Mouse (Mus musculus): Measurements from ENCODE around the gene Ocrl.
A peak's percentile ranks its signal among the peaks of the same experiment; 100 is the strongest.

The Ocrl gene

DNA sequence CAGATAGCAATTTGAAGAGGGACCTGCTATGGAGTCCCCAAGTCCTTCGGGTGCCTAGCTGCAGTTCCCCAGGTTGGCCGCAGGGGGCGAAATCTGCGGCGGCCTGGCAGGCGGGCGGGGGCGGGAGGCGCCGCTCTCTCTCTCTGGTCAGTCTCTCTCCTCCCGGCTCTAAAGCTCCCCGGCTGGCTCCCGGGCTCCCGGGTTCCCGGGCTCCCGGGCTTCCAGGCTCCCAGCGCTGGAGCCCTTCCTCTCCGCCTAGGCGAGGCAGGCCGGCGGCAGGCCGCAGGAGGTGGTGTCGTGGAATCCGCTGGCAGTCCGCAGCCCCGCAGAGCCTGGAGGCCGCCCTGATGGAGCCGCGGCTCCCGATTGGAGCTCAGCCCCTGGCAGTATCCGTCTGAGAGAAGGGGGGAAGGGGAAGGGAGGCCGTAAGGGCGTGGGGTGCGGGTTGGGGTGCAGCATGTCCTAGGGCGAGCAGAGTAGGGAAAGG is at the start of gene Ocrl:
Gene Ocrl (plus strand): TSS at position 82 of the 487 bp plus-strand sequence.
- DNase-seq (ENCODE audit: low spot score in 2 of 2): peak; percentile 33 to 46

DNA sequence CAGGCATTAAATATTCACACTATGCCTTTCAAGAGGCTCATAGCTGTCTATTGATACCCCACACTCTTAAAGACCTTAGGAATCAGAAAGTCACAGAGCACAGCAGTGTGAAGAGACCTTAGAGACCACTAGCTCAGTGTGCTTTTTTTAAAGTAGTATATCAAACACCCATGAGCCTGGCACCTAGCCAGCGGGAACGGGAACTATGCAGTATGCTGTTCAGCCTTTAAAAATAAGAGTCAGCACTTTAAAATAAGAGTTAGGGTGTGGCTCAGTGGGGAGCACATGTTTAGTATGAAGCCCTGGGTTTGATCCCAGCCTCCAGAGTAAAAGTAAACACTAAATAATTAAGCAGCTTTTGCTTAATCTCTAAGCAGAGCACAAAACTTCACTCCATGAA is 32.1 kb upstream of the Ocrl start:
- DNase-seq (ENCODE audit: low spot score in 2 of 2): peak in 1 of 2 experiments; percentile 4

DNA sequence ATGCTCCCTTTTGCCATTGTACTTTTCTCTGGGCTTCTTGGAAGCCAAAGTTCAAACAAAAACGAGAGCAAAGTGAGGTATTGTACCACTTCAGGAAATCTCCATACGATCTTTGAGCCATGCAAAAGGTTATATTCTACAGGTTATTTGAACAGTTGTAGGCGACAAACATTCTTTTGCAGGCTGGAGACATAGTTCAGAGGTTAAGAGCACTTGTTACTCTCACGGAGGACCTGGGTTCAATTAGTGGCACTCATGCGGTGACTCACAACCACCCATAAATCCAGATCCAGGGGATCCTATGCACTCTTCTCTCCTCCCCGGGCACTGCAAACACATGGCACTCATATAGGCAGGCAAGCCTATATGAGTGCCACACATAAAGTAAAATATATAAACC is 29.4 kb upstream of the Ocrl start:
- no peak for DNase-seq (ENCODE audit: low spot score in 2 of 2)

DNA sequence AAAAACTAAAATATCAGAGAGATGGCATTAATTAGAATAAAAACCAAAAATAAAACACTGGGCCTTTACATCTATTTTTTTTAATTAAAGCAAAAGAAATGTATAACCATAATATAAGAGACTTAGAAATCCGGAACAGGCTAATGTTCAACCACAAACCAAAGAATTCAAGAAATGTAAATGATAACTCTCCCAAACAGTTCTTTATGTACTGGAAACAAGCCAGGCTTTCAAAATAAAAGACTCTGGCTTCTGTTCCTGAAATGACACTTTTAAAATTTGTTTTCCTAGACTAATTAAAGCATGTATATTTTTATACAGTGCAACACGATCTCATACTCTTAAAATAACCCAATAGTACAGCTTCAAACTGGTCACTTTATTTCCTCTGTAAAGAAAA is 24.8 kb upstream of the Ocrl start:
- DNase-seq (ENCODE audit: low spot score in 2 of 2): no peak

DNA sequence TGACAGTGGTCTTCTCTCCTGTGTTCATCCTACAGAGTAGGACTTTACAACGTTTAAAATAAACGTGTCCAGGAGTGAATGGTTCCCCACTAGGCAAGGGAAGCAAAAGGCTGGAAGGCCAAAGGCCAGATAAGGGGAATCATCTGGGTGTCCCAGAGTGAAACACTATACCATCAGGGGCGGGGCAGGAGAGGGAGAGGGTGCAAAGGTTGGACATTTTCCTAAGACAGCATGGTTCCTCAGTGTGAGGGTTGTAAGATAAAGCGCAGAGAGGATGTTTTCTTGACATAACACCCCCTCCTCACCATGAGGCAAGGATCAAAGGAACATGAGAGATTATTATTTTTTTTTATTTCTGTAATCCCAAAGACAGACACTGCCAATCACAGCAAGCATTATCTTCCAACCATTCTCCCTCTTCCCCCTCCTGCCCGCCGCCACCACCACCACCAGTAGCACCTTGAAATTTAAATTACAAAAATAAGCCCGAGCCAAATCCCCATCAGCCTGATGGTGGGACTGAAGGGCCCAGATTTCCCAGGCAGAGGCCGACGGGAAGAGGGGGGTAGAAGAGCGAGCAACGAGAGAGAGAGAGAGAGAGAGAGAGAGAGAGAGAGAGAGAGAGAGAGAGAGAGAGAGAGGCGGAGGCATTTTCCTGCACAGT is 20.8 kb upstream of the Ocrl start:
- DNase-seq (ENCODE audit: low spot score in 2 of 2): no peak

DNA sequence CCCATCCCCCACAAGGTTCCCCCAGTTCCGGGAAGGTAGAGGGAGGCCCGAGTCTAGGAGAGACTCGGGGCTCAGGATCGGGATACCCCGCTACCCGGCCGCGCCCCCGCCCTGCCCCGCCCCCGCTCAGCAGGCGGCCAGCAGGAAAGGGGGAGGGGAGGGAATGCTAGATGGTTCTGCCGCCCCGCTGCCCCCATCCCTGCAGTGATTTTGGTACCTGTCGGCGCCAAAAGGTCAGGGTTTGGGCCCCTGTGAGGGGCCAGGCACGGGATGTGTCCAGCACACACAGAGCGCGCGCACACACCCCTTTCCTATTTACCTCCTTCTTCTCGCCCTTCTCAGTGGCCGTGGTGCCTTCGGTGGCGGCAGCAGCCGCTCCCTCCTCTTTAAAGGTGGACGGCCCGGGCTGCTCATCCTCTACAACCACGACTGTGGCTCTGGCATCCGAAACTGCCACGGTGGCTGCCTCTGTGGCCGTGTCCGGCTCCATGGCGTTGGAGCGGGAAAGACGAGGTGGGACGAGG is 20.2 kb upstream of the Ocrl start:
- no peak for DNase-seq (ENCODE audit: low spot score in 2 of 2)

DNA sequence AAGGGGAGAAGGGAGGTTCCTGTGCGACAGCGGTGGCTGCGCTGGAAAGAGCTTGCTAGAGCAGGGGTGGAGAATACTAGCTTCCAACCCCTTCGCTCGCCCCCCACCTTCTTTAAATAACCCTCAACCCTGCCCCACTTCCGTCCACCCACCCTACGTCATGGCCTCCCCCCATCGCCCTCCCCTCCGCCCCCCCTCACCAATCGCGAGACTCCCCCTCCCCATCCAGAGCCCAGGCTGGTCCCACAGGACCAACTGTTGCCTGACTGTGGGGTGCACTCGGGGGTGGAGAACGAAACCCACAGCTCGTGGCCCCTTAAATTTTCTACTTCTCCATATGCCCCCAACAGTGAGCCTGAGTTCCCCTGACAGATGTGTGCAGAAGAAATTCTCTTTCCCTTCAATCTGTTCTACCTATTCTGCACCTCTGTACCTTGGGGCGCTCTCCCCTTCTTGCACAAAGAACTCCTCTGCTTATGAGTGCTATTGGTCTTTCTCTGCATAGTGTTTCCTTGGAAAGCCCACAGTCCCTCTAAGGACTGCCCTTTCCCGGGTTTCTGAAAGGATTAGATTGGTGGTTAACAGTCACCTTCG is 19.7 kb upstream of the Ocrl start, which contains the start of gene Smarca1:
Gene Smarca1 (minus strand): TSS at position 544 of the 594 bp plus-strand sequence.
- peak in 1 of 2 experiments; percentile 8 for DNase-seq (ENCODE audit: low spot score in 2 of 2)

DNA sequence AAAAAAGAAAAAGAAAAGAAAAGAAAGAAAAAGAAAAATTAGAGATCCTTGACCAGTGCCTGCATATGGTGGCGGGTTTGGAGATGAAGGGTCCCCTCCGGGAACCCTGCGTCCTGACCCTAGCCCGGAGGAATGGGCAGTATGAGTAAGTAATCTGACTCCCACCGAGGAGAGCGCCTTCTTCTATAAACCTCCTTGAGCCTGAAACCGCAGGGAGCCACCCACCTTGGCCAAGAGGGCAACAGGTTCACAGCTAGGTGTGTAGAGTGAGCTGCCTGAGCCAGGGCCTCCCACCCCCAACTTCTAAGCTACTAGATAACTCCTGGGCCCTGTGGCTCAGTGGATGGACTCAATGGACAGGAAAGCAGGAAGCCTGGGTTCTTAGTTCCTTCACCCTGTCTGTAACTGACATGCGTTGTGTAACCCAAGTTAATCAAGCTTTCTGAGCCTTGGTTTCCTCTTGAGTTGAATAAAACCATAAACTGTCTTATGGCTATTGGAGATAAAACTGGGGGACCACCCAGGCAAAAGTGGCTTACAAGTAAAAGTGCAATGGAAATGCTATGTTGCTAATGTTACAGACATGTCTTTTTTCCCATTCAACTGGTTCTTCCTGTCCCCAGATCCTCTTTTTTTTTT is 836 bp downstream of the Ocrl start:
- no peak for DNase-seq (ENCODE audit: low spot score in 2 of 2)

DNA sequence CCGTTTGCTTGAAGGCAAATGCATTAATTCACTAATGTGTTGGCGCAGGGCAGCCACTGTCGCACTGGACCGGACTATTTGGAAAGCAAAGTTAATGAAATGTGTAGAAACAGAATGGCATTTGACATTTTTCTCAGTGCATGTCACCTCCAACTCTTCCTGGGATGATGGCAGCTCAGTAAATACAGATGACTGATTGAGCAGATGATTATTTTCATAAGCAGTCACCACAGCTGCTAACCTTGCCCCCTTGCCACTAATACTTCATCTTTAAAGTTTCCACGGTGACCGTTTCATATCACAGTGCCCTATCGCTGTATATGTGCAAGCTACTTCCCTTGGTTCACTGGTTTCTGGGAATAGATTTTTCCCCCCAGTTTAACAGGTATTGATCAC is 1.4 kb downstream of the Ocrl start:
- no peak for DNase-seq (ENCODE audit: low spot score in 2 of 2)

DNA sequence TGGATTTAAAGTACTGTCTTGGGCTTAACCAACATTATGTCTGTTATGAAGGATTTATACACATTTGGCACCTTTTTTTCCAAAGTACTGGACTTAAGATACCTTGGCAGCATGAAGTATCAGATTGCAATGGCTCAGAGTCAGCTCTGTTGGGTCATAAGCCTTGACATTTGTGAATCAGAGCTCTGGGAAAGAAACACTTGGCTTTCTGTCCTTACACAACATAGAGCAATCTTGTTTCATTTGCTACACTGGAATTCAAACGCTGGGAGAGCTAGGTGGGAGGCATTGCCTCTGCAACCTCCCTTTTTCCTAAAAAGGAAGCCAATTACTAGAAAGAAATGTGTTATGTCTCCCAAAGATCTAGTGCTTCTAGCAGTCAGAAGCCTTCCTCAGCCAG is 4.6 kb downstream of the Ocrl start:
- no peak for DNase-seq (ENCODE audit: low spot score in 2 of 2)

DNA sequence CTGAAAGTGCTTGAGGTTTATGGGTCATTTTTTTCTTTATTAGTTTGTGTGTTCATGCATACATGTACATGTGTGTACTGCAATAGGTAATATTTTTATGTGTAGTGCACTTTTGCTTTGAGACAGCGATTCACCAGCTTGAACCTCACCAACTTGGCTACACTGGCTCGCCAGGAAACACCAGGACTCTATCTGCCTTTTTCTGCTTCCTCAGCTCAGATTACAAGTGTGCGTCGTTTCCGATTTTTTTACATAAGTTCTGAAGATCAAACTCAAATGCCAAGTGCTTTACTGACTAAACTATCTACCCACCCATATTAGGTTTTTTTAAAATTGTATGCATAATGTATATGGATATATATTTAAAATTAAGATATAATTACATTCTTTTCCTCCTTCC is 8.4 kb downstream of the Ocrl start:
- DNase-seq (ENCODE audit: low spot score in 2 of 2): no peak

DNA sequence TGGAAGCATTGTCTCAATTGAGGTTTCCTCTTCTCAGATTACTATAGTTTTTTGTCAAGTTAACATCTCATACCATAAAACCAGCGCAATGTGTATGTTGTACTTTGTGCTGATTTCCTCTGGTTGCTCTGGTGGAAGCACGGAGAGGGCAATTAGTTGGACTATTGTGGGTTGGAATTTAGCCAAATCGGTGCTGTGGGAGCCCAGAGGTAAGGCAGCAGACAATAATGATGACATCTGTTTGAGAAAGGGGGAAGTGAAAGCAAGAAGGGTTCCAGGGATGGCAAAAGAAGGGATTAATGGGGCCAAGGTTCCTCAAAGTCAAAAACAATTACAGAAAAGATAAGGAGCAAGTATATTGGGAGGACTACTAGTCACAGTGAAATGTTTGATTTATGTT is 15.8 kb downstream of the Ocrl start:
- no peak for DNase-seq (ENCODE audit: low spot score in 2 of 2)

DNA sequence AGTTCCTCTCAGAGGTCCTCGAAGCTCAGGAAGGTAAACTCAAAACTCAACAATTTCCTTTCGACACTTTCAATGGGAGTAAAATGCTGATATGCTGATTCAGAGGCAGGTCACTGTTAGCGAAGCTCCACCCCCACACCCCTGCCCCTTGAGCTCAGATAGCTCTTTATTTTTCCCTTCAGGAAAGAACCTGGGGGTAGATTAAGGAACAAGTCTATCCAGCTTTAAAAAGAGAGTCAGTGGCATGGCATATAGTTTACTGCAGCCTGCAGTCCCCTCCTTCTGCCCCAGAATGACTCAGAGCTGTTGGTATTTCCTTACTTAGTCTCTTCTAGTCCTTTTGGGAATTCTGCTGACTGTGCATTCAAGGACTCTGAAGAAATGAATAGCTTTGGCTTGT is 18.3 kb downstream of the Ocrl start:
- no peak for DNase-seq (ENCODE audit: low spot score in 2 of 2)

DNA sequence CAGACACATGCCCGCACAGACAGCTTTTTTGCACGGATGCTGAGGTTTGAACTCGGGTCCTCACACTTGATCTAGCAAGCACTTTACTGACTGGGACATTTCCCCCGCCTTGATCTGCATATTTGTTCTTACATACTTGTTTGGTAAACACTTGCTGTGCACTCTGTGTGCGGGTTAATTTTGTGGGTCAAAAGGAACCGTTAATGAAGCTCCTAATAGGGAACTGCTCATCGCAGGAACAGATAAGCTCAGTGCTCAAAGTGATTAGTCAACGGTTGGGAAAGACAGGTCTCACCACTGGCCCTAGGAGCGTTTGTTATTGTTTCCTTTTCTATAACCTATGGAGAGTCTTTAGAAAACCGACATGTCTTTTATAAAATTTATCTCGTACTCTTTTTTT is 22.2 kb downstream of the Ocrl start:
- no peak for DNase-seq (ENCODE audit: low spot score in 2 of 2)

DNA sequence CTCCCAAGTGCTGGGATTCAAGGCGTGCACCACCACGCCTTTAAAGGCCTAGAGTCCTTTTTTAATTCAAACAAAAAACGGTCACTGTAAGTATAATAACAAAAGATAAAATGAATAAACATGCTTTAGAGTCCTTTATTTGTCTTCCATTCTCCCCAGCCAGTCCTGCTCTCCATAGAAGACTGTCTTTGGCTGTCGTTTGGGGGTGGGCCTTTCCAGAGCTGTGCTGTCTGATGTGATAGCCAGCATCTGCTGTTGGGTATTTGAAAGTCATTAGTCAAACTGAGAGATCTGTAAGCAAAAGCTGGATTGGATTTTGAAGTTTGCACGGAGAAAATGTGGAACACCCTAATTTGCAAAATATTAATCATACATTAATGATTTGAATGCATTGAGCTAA is 24.7 kb downstream of the Ocrl start:
- DNase-seq (ENCODE audit: low spot score in 2 of 2): no peak

DNA sequence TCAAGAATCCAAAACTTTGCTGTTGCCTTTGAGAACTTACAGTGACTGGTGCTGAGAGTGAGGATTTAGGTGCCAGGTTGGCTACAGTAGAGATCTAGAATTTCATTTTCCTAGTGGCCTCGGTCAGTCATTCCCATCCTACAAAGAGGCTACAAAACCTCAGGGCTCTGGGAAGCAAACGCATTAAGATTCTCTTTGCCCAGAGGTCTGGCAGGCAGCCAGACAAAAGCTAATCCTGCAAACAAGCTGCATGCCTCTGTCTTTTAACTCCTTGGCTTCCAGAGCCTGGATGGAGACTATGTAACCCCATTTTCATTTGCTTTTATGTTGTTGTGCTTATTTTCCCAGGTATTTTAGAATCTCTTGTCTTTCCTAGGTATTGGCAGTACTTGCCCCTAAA is 25.6 kb downstream of the Ocrl start:
- no peak for DNase-seq (ENCODE audit: low spot score in 2 of 2)

DNA sequence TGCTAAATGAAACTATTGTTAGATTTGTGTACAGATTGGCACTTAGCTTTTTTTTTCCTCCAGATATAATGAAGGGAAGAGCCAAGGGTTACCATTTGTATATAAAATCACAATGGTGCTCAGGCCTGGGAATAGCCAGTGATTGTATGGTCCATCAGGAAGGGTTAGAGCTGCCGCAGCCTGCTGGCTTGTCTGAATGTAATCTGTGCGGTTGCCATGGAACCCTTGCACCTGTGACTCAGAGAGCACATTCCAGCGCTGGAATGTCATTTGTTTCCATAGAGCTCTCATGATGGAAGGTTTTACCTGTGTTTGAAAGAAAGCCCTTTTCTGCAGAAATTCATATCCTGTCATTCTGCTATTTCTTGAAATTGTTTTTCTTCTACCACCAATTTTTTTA is 37.5 kb downstream of the Ocrl start:
- no peak for DNase-seq (ENCODE audit: low spot score in 2 of 2)

DNA sequence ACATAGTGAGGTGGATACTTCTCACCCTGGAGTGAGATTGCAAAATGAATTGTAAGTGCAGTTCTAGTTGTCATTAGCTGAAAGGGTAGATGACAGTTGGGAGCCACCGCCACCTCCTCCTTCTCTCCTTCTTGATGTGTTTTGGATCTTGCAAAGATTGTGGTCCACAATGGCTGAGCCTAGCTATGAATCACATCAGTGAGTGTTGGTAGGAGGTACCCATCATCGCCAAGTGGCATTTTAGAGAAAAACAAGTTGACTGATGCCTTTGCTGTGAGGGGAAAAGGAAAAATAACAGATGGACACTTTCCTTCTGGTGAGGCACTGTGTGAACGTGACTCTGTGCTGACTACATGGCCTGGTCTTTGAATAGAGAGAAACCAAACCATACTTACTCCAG is 50.4 kb downstream of the Ocrl start:
- no peak for DNase-seq (ENCODE audit: low spot score in 2 of 2)

DNA sequence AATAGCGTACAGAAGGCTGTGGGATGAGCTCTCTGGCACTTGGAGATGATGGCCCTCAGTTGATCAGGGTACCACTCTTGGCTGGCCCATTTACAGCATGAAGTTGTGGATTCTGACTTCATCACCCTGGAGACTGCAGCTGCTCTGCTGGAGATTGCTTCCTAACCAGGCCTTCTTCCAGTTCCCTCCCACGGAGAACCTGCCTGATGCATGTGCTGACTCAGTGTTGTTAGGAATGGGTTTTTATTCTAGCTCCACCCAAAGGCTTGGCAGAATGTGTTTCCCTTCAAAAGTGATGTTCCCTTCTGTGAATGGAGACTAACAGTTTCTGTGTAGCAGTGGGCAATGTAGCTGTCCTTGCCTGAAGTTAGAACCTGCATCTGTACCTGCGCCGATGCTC is 58.2 kb downstream of the Ocrl start:
- DNase-seq (ENCODE audit: low spot score in 2 of 2): peak in 1 of 2 experiments; percentile 10

DNA sequence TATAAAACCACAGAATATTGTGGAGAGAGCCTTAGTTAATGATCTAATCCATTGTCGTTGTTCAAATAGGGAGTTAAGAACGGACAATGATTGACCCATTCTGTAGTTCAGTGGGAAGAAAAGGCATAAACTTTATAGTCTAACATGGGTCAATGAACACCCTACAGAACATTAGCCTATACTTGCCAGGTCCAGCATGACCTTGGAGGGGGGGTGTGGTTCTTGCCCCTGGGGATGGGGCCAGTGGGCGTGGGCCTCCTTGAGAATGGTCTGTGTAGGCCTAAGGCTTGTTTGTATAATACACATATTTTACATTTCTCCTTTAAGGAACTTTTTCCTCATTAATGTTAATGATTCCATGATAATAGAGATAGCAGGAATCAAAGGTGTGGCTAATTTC is 58.7 kb downstream of the Ocrl start:
- DNase-seq (ENCODE audit: low spot score in 2 of 2): no peak

DNA sequence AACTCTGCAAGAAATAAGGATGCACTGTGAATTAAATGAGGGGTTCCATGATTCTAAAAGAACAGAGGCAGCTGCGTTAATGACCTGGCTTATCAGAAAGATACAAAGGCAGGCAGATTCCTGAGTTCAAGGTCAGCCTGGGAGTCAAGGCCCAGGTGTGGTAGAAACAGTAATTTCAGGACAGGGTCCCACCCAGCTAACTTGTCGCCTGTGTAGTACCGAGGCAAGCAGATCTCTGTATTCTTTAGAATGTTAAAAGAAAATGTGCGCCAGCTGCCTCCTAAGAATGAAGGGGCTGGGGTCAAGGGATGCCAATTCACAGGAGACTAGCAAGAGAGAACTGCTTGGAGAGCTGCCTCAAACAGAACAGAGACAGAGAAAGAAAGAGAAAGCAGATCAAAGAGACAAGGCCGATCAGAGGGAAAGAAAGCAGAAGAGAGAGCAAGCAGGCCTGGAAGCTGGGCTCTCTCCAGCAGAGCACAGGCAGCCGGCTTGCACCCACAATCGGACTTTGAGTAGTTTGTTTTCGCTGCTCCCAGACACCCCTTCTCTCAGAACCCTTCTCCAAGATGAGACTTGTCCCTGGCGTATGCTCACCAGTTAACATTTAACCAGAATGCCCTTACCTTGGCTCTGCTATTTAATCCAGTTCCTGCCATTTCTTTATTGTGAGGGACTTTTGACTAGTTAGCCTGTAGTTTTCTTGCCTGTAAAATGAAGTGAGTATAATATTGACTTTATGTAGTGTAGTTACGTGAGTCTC is 59.4 kb downstream of the Ocrl start:
- no peak for DNase-seq (ENCODE audit: low spot score in 2 of 2)

DNA sequence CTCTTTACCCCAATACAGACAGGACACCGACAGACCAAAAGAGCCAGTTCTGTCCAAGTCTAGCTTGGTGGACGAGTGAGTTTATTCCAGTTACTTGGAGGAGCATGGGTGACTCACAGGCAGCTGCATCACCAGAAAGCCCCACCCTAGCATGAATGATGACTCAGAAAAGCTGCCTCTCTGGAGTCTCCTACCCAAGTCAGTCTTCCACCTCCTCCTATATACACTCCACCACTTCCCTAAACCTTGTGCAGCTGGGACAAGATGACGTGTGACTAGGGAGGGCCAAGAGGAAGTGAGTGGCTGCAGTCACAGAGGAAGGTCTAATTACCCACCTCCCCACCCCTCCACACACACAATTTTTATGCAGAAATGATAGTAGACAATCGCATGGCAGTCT is 64.4 kb downstream of the Ocrl start:
- DNase-seq (ENCODE audit: low spot score in 2 of 2): no peak

Measured in frontal cortex, postnatal 25 days (tissue).